Mouse (Mus musculus) left cerebral cortex, adult 2 months (tissue): ENCODE measurements around the gene Shc3. TPM values are rescaled to one million over a fixed set of nuclear protein-coding genes. Genes with fewer than 3 reads are reported as not detected.
A peak's percentile ranks its signal among the peaks of the same experiment; 100 is the strongest.

Source experiments
- DNase-seq, 2 experiments: peaks; one replicate each; pipeline ENCODE4 v3.0.0; 2021 to 2022; ENCODE audit warnings: low spot score in 2 of 2, mixed read lengths in 1 of 2; ENCODE audit errors: extremely low spot score in 1 of 2
- H3K27ac ChIP-seq: fragments of 200-600 bp; 2 replicates; pipeline ENCODE4 v1.8.1; 2022
- H3K4me3 ChIP-seq: fragments of 200-600 bp; 2 replicates; pipeline ENCODE4 v1.8.1; 2022
- CTCF ChIP-seq: fragments of 200-600 bp; IDR thresholded peaks from 2 replicates; pipeline ENCODE4 v1.8.1; 2022; ENCODE audit warnings: antibody characterized with exemption, mild to moderate bottlenecking, moderate library complexity
- intact Hi-C: fragments of 180-260 bp; cut with DNase I; formaldehyde crosslinking; loops from one replicate; pipeline ENCODE4 v1.15.1; 2025
- total RNA-seq, 2 experiments: library from RNA; stranded (reverse); gene quantifications; 2 replicates each; pipeline ENCODE4 v1.2.3; 2021

Gene Shc3
- total RNA-seq, 2 experiments from 2014 or later = 234 to 242 TPM

DNA sequence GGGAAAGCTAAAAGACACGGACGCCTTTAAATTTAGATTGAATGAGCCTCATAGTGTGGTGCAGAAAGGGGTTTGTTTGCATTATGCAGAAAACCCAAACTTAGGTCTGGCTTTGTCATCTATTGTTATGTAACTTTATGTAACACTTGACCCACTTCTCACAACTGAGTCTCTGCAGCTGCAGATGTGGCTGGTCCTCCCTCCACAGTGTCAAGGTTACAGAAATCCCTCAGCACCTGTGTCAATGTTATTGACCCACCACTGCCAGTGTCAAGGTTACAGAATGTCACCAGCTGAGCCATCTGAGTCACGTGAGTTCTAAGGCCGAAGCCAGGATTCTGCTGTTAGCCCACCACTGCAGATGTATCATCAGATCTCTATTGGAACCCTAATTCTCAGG lies 51.3 kb downstream of the Shc3 start:
- intact Hi-C loops = no loop called here
- H3K27ac ChIP-seq = no peak overlapping the region
- TF ChIP-seq CTCF = no peak
- peak in 1 of 2 experiments; percentile 9 for DNase-seq
- H3K4me3 ChIP-seq = no peak overlapping the region

DNA sequence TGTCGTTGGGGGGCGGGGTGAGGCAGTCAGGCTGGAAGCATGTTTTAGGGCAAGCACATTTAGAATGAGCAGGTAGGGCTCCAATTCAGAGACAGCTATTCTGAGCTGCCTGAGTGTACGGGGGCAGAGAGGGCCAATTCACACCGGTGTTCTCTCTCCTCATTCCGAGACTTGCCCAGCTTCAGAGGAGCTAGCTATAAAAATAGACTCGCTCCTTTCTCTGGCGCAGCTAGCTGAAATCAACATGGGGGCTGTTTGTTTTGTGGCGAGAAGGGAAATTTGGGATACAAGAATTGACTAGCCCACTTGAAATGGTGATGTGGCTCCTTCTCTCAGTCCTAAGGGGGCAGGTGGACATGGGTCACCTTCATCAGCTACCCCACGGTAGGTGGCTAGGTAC lies 60.4 kb downstream of the Shc3 start:
- TF ChIP-seq CTCF = no peak
- intact Hi-C loops = no loop called here
- H3K4me3 ChIP-seq = no peak overlapping the region
- H3K27ac ChIP-seq = no peak overlapping the region
- no peak for DNase-seq

DNA sequence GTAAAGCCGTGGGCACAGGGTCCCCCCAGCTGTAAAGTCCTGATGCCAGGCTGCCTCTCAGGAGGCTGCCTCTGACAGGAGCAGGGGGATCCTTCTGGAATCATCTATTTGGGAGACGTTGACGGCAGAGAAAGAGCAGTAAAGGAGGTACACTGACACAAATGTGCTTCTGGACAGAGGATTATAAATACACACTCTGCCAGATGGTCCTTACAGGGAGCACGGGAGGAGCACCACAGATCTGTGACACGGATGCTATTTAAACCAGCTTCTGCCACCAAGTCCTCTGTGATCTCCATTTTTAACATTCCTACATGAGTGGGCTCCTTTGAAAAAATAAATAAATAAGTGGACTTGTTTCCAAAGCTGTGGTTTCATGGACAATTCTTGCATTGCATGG lies 63.5 kb downstream of the Shc3 start:
- intact Hi-C loops = no loop called here

DNA sequence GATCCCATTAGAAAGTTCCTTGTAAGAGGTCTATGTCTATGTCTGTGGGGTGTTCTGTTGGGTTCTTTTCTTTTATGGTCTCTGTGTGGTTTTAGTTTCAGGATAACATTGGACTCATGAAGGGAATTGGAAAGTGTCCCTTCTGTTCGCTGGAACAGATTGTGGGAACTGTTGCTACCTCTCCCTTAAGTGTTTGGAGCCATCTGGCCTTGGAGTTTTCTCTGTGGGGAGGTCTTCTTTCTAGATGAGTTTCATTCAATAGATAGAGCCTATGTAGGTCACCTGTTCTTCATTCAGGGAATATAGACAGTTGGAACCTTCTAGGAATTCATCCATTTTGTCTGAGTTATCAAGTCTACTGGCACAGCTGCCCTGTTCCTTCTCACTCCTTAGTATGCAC lies 69.5 kb downstream of the Shc3 start:
- intact Hi-C loops = no loop called here
- no peak for TF ChIP-seq CTCF
- no peak overlapping the region for H3K27ac ChIP-seq
- H3K4me3 ChIP-seq = no peak overlapping the region
- peak in 1 of 2 experiments; percentile 7 for DNase-seq

More for the DNA sequence above, 63.5 kb downstream of the Shc3 start:
- DNase-seq = no peak
- H3K4me3 ChIP-seq = no peak overlapping the region
- H3K27ac ChIP-seq = no peak overlapping the region; the same call in 1 of the 2 replicates
- no peak for TF ChIP-seq CTCF

DNA sequence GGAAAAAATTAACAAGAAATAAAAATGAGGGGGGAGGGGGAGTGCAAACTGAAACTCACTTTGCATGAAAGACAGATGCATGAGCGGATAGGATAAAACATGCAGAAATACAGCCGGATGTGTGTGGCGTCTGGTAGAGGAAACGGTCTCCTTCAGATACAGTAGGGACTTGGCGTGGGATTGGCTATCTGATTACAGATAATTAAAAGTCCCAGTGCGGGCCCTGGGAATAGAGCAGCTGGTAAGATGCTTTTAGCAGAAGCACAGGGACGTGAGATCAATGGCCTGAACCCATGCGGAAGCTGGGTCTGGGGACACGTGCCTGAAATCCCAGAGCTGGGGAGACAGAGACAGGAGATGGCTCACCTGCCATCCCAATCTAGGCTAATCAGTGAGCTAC lies 75.5 kb downstream of the Shc3 start:
- H3K27ac ChIP-seq = no peak overlapping the region
- intact Hi-C loops = no loop called here
- H3K4me3 ChIP-seq = no peak overlapping the region
- no peak for DNase-seq
- TF ChIP-seq CTCF = no peak

DNA sequence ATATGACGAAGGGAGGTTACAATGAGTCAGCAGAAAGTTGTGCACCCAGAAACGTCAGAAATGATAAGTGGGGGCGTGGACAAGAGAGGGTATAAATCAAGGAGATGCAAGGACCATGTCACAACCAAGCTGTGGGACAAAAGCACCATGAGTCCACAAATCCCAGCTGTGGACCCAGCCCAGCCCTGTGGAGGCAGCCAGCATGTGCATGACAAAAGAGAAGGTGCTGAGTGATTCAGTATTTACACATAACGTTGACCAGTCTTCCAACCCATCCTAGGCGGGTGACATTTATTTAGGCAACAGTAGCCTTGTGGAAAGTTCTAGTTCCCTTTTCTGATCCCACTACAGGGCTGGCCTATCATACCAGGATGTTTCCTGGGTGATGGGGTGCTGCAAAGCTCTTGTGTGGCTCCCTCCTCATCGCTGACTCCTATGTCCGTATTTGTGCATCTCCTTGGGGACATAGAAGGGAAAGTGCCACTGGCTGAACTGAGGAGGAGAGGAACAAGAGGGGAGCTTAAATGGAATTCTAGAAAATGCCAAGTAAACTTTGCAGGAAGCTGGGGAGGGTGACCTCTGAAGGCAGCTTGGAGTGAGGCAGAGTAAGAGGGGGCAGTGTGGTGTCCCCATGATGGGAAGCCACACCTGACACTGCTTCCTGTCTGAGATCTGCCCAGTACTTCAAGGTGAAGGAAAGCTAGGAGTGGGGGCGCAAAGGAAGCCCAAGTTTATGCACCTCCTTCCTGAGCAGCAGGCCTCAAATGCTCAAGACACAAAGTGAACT lies 77.4 kb downstream of the Shc3 start:
- Histone ChIP-seq H3K27ac (no peak overlapping the region), H3K4me3 (no peak overlapping the region)
- no peak for TF ChIP-seq CTCF
- DNase-seq = no peak
- intact Hi-C loops = no loop called here

DNA sequence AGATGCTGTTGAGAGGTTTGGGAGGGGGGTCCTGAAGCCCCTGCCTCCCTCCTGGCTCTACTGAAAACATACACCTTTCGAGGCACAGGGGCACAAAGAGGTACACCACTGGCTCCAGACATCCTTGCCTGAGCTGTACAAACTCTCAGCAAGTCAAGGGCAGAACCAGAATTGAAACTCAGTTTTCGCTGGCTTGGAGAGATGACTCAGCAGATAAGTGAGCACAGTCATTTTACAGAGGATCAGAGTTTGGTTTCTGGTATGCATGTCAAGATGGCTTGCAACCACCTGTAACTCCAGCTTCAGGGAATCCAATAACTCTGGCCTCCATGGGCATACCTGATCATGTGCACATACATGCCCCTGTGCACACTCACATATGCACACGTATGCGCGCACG lies 79.0 kb downstream of the Shc3 start:
- Histone ChIP-seq H3K4me3 (no peak overlapping the region), H3K27ac (no peak overlapping the region)
- intact Hi-C loops = no loop called here
- TF ChIP-seq CTCF = no peak
- DNase-seq = peak in 1 of 2 experiments; percentile 7

DNA sequence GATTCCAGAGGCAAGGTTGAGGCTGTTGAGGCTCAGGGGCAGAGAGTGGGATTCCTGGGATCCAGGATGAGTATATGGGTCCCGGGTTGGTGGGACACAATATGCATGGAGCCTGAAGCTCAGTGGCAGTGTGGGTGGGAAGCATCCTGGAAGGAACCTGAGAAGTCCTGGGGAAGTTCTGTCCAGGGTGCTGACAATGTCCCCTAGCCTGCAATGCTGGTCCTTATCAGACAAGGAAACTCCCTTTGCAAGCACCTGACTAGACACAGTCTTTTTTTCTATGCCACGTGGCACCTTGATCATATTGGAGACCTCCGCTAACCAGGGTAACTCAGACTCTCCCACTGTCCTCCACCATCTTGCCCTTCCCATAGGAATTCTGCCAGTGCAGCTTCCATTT lies 80.3 kb downstream of the Shc3 start:
- intact Hi-C loops = loop anchor here (5.0 kb wide), 1 partner anchor 128 kb away; no protein-coding TSS in a partner anchor
- Histone ChIP-seq H3K4me3 (no peak overlapping the region), H3K27ac (no peak overlapping the region)
- TF ChIP-seq CTCF = no peak
- peak in 1 of 2 experiments; percentile 6 for DNase-seq

DNA sequence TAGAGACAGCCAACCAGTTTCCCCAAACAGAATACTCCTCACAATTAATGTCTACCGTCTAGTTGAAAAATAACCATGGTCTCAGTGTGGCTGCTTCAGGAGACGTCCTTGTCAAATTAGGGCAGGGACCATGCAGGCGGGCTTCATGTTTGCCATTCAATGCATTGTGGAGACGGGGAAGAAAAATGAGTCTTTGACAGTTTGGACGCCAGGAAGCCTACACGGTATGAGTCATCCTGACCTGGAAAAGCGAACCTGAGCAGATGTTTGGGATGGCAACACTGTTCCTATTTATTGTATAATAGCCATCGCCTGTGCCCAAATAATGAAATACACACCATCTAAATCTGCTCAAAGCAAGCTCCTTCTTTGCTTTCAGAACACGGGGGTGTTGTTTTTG lies 83.9 kb downstream of the Shc3 start:
- TF ChIP-seq CTCF = no peak
- peak in 1 of 2 experiments; percentile 16 for DNase-seq
- H3K27ac ChIP-seq = no peak overlapping the region
- intact Hi-C loops = loop anchor here (5.0 kb wide), 1 partner anchor 132 kb away; no protein-coding TSS in a partner anchor
- no peak overlapping the region for H3K4me3 ChIP-seq

DNA sequence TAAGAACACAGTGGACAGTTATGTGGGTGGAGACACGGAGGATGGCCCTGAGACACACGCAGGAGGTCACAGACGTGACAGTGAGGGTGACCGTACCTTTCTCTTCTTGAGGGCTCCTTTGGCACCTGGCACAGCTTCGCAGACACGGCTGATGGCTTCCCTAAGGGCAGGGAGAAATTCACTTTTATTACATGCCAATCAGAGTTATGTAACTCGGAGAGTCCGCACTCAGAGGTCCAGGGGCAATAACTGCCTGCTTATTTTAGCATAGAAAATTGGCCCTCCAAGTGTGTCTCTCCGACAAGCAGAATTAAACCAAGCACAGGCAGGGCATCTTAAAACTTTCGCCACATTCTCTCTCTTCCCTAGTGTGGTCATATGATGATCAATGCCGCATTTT lies 86.4 kb downstream of the Shc3 start:
- TF ChIP-seq CTCF = no peak
- H3K27ac ChIP-seq = no peak overlapping the region
- intact Hi-C loops = no loop called here
- DNase-seq = no peak
- no peak overlapping the region for H3K4me3 ChIP-seq

DNA sequence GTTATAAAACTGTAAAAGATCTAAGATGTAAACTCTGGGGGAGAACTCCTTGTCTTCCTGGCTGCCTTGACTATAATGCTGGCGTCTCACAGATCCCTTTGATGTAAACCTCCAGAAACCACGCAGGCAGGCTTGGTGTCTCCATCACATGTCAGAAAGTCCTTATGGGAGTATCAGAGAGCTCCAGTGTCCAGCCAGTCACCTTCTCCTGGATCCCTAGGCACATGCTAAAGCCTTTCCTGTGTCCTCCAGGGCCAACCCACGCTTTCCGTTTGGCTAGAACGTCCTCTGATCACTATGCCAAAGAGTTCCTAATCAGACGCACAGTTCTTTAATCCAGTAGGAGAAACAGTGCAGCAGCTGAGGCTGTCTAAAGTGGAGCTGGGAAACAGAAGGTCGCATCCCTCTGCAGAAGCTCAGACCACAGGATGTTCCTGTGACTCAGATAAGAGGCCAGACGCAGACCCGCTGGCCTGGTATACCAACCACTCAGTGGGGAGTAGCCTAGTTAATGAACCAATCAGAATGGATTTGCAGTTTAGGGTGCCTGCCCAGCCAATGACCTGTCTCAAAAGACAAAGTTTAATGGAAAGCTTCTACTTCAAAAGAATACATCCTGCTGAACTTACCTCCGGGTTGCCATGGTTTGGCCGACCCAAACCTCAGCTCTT lies 88.7 kb downstream of the Shc3 start:
- intact Hi-C loops = no loop called here
- DNase-seq = no peak
- Histone ChIP-seq H3K27ac (no peak overlapping the region), H3K4me3 (no peak overlapping the region)
- TF ChIP-seq CTCF = no peak

DNA sequence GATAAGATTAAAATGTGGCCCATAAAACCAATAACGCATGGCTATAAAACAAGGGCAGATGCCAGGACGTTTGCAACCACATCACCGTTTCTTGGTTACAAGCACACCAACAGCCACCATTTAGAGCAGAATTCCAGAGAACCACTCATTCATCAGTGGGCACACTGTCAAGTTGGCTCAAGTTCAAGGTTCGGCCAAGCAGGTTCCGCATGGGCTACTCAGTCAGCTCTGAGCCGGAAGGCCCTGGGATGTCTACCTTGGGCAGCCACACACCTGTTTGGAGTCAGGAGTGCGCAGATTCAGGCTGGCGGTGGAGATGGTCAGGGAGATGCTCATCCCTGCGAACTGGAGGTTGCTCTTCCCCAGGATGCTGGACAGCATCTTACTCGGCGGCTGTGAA lies 89.4 kb downstream of the Shc3 start:
- DNase-seq = no peak
- Histone ChIP-seq H3K27ac (no peak overlapping the region), H3K4me3 (no peak overlapping the region)
- no peak for TF ChIP-seq CTCF
- intact Hi-C loops = no loop called here
